Mouse (Mus musculus) liver, embryonic 14.5 days (tissue): ENCODE results near the gene Dusp10. TPM values are rescaled to one million over a fixed set of nuclear protein-coding genes. Genes with fewer than 3 reads are reported as not detected.
A peak's percentile ranks its signal among the peaks of the same experiment; 100 is the strongest.

Experiments
- ATAC-seq: fragments of 200-750 bp; cut with Nextera tagmentation; 2 replicates; pipeline ENCODE4 v1.8.0; 2017; ENCODE audit warnings: moderate number of reproducible peaks, mild to moderate bottlenecking, moderate library complexity; ENCODE audit not compliant: insufficient read depth
- DNase-seq, 3 experiments: peaks; one replicate each; pipeline ENCODE4 v3.0.0-alpha.2; 2012 to 2013; ENCODE audit warnings: low read depth in 3 of 3, low spot score in 3 of 3
- H3K27ac ChIP-seq: fragments of 300-500 bp; sonication (generic); 2 replicates; pipeline ENCODE4 v1.5.1; 2014; ENCODE audit warnings: moderate library complexity, mild to moderate bottlenecking, control low read depth, inconsistent platforms
- H3K27me3 ChIP-seq: fragments of 300-500 bp; sonication (generic); 2 replicates; pipeline ENCODE4 v1.6.1; 2014; ENCODE audit warnings: mild to moderate bottlenecking, low read length, moderate library complexity; ENCODE audit not compliant: control insufficient read depth, insufficient read depth
- H3K36me3 ChIP-seq: fragments of 300-500 bp; sonication (generic); replicated peaks from 2 replicates; pipeline ENCODE4 v1.6.1; 2014; ENCODE audit warnings: low read depth; ENCODE audit not compliant: control insufficient read depth, insufficient read depth
- H3K4me1 ChIP-seq, 2 experiments: fragments of 200-500 bp in 1 of 2; fragments of 300-500 bp in 1 of 2; sonication (generic) in 1 of 2; replicated peaks; 2 replicates each; pipeline ENCODE4 v1.6.1; 2012 to 2014; ENCODE audit warnings: antibody characterized with exemption in 1 of 2, inconsistent platforms in 1 of 2, low read length in 1 of 2; ENCODE audit not compliant: control insufficient read depth in 2 of 2, insufficient read depth in 2 of 2
- H3K4me2 ChIP-seq: fragments of 300-500 bp; sonication (generic); 2 replicates; pipeline ENCODE4 v1.6.1; 2014; ENCODE audit warnings: low read depth, mild to moderate bottlenecking, control low read depth, moderate library complexity
- H3K4me3 ChIP-seq, 2 experiments: fragments of 200-500 bp in 1 of 2; fragments of 300-500 bp in 1 of 2; sonication (generic) in 1 of 2; 2 replicates each; pipeline ENCODE4 v1.5.1; 2012 to 2014; ENCODE audit warnings: low read depth in 2 of 2, low read length in 2 of 2, mild to moderate bottlenecking in 2 of 2, control low read depth in 1 of 2, inconsistent platforms in 1 of 2, moderate library complexity in 1 of 2; ENCODE audit not compliant: insufficient read depth in 1 of 2
- H3K9ac ChIP-seq: fragments of 300-500 bp; sonication (generic); replicated peaks from 2 replicates; pipeline ENCODE4 v1.6.1; 2014; ENCODE audit warnings: mild to moderate bottlenecking, control low read depth, moderate library complexity
- H3K9me3 ChIP-seq: fragments of 300-500 bp; sonication (generic); 2 replicates; pipeline ENCODE4 v1.6.1; 2016; ENCODE audit warnings: low read length, mixed read lengths; ENCODE audit not compliant: control insufficient read depth
- CTCF ChIP-seq: IDR thresholded peaks from 2 replicates; pipeline ENCODE4 v1.5.1; 2016; ENCODE audit warnings: antibody characterized with exemption, low read depth, control low read depth
- EP300 ChIP-seq: IDR thresholded peaks from 2 replicates; pipeline ENCODE4 v1.6.1; 2016; ENCODE audit warnings: antibody characterized with exemption, low read depth
- WGBS: fragments of 180-500 bp; shearing (Covaris S2); extraction: QIAGEN DNeasy Blood & Tissue Kit; methylation state at CpG from one replicate; pipeline ENCODE4 v1.1.7; 2014; ENCODE audit not compliant: insufficient replicate concordance; 5-methylcytosine and 5-hydroxymethylcytosine counted together
- polyA plus RNA-seq, 2 experiments: library from polyadenylated mRNA; depleted of rRNA in 1 of 2; stranded (reverse) in 1 of 2; unstranded in 1 of 2; fragments of >200 nt; fragmentation: Nextera tagmentation in 1 of 2; extraction: Ambion mirVana in 1 of 2; gene quantifications; 2 replicates each; pipeline versions ENCODE4 v1.2.1 to v1.2.3; 2012 to 2014

Gene Dusp10
- polyA plus RNA-seq, 2 experiments, result 2.0 to 2.7 TPM

DNA sequence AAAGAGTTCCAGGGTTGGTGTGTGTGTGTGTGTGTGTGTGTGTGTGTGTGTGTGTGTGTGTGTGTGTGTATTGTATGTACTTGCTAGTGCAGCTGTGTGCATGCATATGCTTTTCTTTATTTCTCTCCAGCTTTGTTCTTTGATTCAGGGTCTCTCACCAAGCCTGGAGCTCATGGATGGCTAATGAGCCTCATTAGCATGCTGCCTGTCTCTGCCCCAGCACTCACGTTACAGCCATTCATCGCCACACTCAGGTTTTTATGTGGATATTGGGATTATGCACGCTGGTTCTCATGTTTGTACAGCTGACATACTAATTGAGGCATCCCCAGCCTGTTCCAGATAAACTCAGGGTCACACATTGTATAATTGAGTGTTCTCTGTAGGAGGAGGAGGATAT is 81.8 kb downstream of the Dusp10 start:
- no peak overlapping the region for H3K9ac ChIP-seq
- no peak for DNase-seq
- H3K4me2 ChIP-seq, result no peak overlapping the region
- 52% methylated on average over 3 of the region's 3 CpGs for WGBS
- ATAC-seq, result no peak
- H3K9me3 ChIP-seq, result no peaks in the 10 kb centered on the region
- no peaks in the 10 kb centered on the region for H3K27me3 ChIP-seq
- H3K4me1 ChIP-seq, result no peaks in the 10 kb centered on the region
- H3K4me3 ChIP-seq, result no peak overlapping the region
- TF ChIP-seq CTCF (no peak), EP300 (no peak)
- H3K27ac ChIP-seq, result no peak overlapping the region
- no peaks in the 10 kb centered on the region for H3K36me3 ChIP-seq

DNA sequence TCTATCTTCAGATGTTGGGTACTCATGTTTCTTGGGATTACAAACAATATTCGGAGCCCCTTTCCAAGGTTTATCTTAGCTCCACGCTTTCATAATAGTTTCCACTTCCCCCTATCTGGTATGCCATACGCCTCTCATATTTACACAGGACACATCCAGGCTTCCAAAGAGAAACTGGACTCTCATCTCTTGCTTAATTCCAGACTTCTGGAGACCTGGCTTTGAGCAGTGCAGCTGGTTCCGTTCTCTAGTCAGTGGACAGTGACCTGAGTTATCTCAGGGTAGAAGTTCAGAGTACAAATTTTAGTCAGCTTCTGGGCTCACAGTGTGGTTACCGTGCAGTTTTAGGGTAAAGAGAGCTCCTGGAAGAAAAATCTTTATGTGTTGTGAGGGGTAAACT is 87.3 kb downstream of the Dusp10 start:
- no peak overlapping the region for H3K9ac ChIP-seq
- DNase-seq (peak in 2 of 3 experiments; percentile 1 to 10), ATAC-seq (0 out of 2 replicates have a peak, but pooled peaks have one; percentile 28)
- no peak overlapping the region for H3K4me3 ChIP-seq
- WGBS, result 51% methylated on average over 5 of the region's 5 CpGs
- H3K36me3 ChIP-seq, result no peaks in the 10 kb centered on the region
- no peak overlapping the region for H3K27ac ChIP-seq
- H3K9me3 ChIP-seq, result no peaks in the 10 kb centered on the region
- H3K4me2 ChIP-seq, result no peak overlapping the region
- TF ChIP-seq EP300, result no peak
- H3K4me1 ChIP-seq, result peaks cover 0 to 3% of the 10 kb centered on the region in 2 experiments; a peak in 1 of 4 replicates
- no peaks in the 10 kb centered on the region for H3K27me3 ChIP-seq

DNA sequence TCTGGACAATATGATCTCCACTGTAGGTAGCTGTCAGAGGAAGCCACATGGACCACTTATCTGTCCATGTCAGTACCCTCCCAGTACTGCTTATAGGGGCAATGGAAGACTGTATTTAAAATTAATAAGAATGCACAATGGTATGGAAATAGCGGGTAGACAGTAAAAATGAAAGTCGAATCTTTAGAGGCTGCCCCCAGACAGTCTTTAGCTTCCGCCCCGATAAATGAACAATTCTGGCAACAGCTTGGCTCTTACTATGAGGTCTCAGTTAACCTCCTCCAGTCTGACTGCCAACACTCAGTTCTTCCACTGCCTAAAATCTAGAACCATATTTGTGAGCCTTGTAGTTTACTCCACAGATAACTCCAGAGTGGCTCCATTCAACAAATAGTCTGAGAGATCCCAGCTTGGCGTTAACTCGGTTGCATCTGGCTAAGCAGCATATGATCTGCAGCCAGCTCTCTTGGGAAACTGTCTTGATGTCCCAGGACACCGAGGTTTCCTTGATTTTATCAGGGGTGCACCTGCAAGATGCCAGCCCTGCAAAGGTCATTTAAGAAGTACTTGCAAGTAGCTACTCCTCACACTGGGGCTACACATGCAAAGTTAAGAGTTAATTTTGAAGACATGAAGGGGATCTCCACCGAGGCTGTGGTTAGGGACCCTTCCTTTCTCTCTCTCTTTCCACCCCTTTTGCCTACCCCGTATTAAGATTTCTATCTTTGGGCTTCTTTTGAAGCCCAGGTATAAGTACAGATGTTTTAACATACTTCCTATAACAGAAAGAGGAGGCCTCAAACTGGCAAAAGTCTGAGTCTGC is 88.0 kb downstream of the Dusp10 start:
- TF ChIP-seq EP300 (no peak), CTCF (no peak)
- peaks cover 0 to 3% of the 10 kb centered on the region in 2 experiments; a peak in 1 of 4 replicates for H3K4me1 ChIP-seq
- no peaks in the 10 kb centered on the region for H3K9me3 ChIP-seq
- H3K27ac ChIP-seq, result no peak overlapping the region
- ATAC-seq, result no peak
- no peaks in the 10 kb centered on the region for H3K36me3 ChIP-seq
- no peaks in the 10 kb centered on the region for H3K27me3 ChIP-seq
- no peak overlapping the region for H3K4me2 ChIP-seq
- H3K9ac ChIP-seq, result no peak overlapping the region
- 56% methylated on average over 9 of the region's 9 CpGs for WGBS
- no peak overlapping the region for H3K4me3 ChIP-seq
- no peak for DNase-seq

DNA sequence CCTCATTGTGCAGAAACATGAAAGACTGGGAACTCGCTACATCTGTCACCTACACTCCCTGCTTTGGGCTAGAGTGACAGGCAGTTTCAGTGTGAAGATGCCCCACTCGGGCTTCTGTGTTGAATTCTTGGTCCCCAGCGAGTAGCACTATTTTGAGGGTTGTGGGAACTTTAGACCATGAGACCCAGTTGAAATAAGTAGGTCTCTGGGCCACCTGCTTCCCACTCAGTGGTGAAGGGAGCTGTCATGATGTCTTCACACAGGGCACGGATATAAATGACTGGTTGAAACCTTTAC is 88.6 kb downstream of the Dusp10 start:
- Histone ChIP-seq H3K4me1 (peaks cover 0 to 3% of the 10 kb centered on the region in 2 experiments; a peak in 1 of 4 replicates), H3K9ac (no peak overlapping the region), H3K27me3 (no peaks in the 10 kb centered on the region), H3K27ac (no peak overlapping the region), H3K9me3 (no peaks in the 10 kb centered on the region), H3K4me3 (no peak overlapping the region), H3K4me2 (no peak overlapping the region), H3K36me3 (no peaks in the 10 kb centered on the region)
- DNase-seq (no peak), ATAC-seq (no peak)
- no peak for TF ChIP-seq EP300
- TF ChIP-seq CTCF, result no peak
- WGBS, result 55% methylated on average over 4 of the region's 4 CpGs

DNA sequence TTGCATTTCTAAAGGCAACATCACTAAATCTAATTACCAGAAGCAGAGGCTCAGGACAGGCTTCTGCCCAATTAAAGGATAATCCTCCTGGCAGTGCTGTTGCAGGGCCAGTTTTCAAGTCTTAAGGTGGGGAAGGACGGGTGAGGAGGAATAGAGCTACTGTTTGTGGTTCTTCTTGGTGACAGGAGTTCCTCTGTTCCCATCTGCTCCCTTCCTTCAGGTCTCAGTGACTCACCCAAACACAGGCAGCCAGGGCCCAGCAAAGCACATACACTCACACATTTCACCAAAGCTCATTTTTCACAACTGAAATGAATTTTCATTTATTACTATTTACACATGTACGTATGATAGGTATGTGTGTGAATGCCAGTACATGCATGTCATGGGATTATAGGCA is 93.7 kb downstream of the Dusp10 start:
- TF ChIP-seq EP300 (no peak), CTCF (no peak)
- WGBS, result 43% methylated on average over 2 of the region's 2 CpGs
- Histone ChIP-seq H3K4me3 (no peak overlapping the region), H3K4me2 (no peak overlapping the region), H3K9ac (no peak overlapping the region), H3K27ac (no peak overlapping the region), H3K27me3 (no peaks in the 10 kb centered on the region), H3K36me3 (no peaks in the 10 kb centered on the region), H3K9me3 (no peaks in the 10 kb centered on the region), H3K4me1 (no peaks in the 10 kb centered on the region)
- DNase-seq (no peak), ATAC-seq (no peak)
